Mouse (Mus musculus) heart, embryonic 14.5 days (tissue): Measurements from ENCODE around the gene Gm21828. TPM values are rescaled to one million over a fixed set of nuclear protein-coding genes. Genes with fewer than 3 reads are reported as not detected.
"Not testable (repeated sequence)": the region's sequence is repeated elsewhere in the genome, so short reads cannot be mapped to it uniquely, and the experiment has no call there.

ENCODE experiments used
- ATAC-seq: fragments of 200-750 bp; cut with Nextera tagmentation; 2 replicates; pipeline ENCODE4 v1.8.0; 2017; ENCODE audit warnings: low read depth, moderate TSS enrichment; ENCODE audit not compliant: insufficient number of reproducible peaks, insufficient read depth, low FRiP score
- H3K27ac ChIP-seq, 2 experiments: fragments of 200-500 bp in 1 of 2; fragments of 300-500 bp in 1 of 2; sonication (generic) in 1 of 2; replicated peaks in 1 of 2; 2 replicates each; pipeline ENCODE4 v1.5.1; 2012 to 2014; ENCODE audit warnings: low read depth in 2 of 2, low read length in 2 of 2, control low read depth in 1 of 2, mild to moderate bottlenecking in 1 of 2, mixed read lengths in 1 of 2; ENCODE audit not compliant: control insufficient read depth in 1 of 2, insufficient read depth in 1 of 2
- H3K27me3 ChIP-seq: fragments of 300-500 bp; sonication (generic); 2 replicates; pipeline ENCODE4 v1.6.1; 2014; ENCODE audit warnings: mild to moderate bottlenecking, low read length, control low read depth; ENCODE audit not compliant: control insufficient read depth, insufficient read depth
- H3K36me3 ChIP-seq: fragments of 300-500 bp; sonication (generic); 2 replicates; pipeline ENCODE4 v1.6.1; 2014; ENCODE audit warnings: mild to moderate bottlenecking, control low read depth, low read length, mixed read lengths; ENCODE audit not compliant: control insufficient read depth, insufficient read depth
- H3K4me1 ChIP-seq, 2 experiments: fragments of 200-500 bp in 1 of 2; fragments of 300-500 bp in 1 of 2; sonication (generic) in 1 of 2; 2 replicates each; pipeline ENCODE4 v1.6.1; 2012 to 2014; ENCODE audit warnings: low read length in 2 of 2, control low read depth in 1 of 2, mixed read lengths in 1 of 2; ENCODE audit not compliant: control insufficient read depth in 2 of 2, insufficient read depth in 2 of 2
- H3K4me2 ChIP-seq: fragments of 300-500 bp; sonication (generic); 2 replicates; pipeline ENCODE4 v1.6.1; 2014; ENCODE audit warnings: mild to moderate bottlenecking, low read length
- H3K4me3 ChIP-seq, 2 experiments: fragments of 200-500 bp in 1 of 2; fragments of 300-500 bp in 1 of 2; sonication (generic) in 1 of 2; 2 replicates each; pipeline ENCODE4 v1.5.1; 2012 to 2014; ENCODE audit warnings: low read length in 2 of 2, mild to moderate bottlenecking in 2 of 2, control low read depth in 1 of 2, low read depth in 1 of 2, moderate library complexity in 1 of 2; ENCODE audit not compliant: control insufficient read depth in 1 of 2, insufficient read depth in 1 of 2
- H3K9ac ChIP-seq: fragments of 300-500 bp; sonication (generic); 2 replicates; pipeline ENCODE4 v1.6.1; 2014; ENCODE audit warnings: mild to moderate bottlenecking, low read length
- H3K9me3 ChIP-seq: fragments of 300-500 bp; sonication (generic); 2 replicates; pipeline ENCODE4 v1.6.1; 2016; ENCODE audit warnings: low read length, control low read depth; ENCODE audit not compliant: control insufficient read depth
- WGBS: fragments of 180-500 bp; shearing (Covaris S2); extraction: QIAGEN DNeasy Blood & Tissue Kit; methylation state at CpG from one replicate; pipeline ENCODE4 v1.1.7; 2014; 5-methylcytosine and 5-hydroxymethylcytosine counted together
- polyA plus RNA-seq: library from polyadenylated mRNA; unstranded; fragments of >200 nt; fragmentation: Nextera tagmentation; extraction: Ambion mirVana; gene quantifications from 2 replicates; pipeline ENCODE4 v1.2.1, GENCODE M21; 2014

Gene Gm21828
- not detected in 2 replicates for polyA plus RNA-seq

- no CpG with 5 or more reads among the region's 3 CpGs for WGBS
- ATAC-seq, H3K4me2 ChIP-seq, H3K27me3 ChIP-seq, H3K36me3 ChIP-seq, H3K9me3 ChIP-seq, H3K4me1 ChIP-seq, H3K27ac ChIP-seq, H3K4me3 ChIP-seq, H3K9ac ChIP-seq: not testable (repeated sequence)
Observed at GRCm38 (mm10) chrY:13223828-13224227, at the start of gene Gm21828. TSS of gene Gm21828 (minus strand) at chrY:13223928.

- H3K4me1 ChIP-seq, H3K36me3 ChIP-seq, H3K27me3 ChIP-seq, H3K27ac ChIP-seq, H3K4me2 ChIP-seq, ATAC-seq, H3K9me3 ChIP-seq, H3K4me3 ChIP-seq, H3K9ac ChIP-seq: not testable (repeated sequence)
Observed at GRCm38 (mm10) chrY:13252091-13252490, 28.4 kb upstream of the Gm21828 start, which contains the start of the genes Gm21440 and Gm21454. TSS of gene Gm21440 (plus strand) at chrY:13252391. TSS of gene Gm21454 (plus strand) at chrY:13252442.

Other genes starting within 250 kb of the Gm21828 start
- not detected in 2 replicates for gene Gm20807, start 181.0 kb downstream of the Gm21828 start, polyA plus RNA-seq
- not detected in 2 replicates for gene Gm21891, start 90.4 kb downstream of the Gm21828 start, polyA plus RNA-seq
- gene Gm21425, start 62.0 kb downstream of the Gm21828 start, polyA plus RNA-seq, result not detected in 2 replicates
- gene Gm21440, start 28.5 kb upstream of the Gm21828 start, polyA plus RNA-seq, result not detected in 2 replicates
- not detected in 2 replicates for gene Gm21454, start 28.5 kb upstream of the Gm21828 start, polyA plus RNA-seq
- not detected in 2 replicates for gene Gm21725, start 125.1 kb upstream of the Gm21828 start, polyA plus RNA-seq
- gene Gm21866, start 241.7 kb upstream of the Gm21828 start, polyA plus RNA-seq, result not detected in 2 replicates